Mouse (Mus musculus) G1E (cell line): Measurements from ENCODE around the gene Mef2b.

Source experiments
- CTCF ChIP-seq: IDR thresholded peaks from 2 replicates; pipeline ENCODE4 v1.5.1; 2012; ENCODE audit warnings: low read depth, low read length, inconsistent platforms, mixed read lengths
- GATA1 ChIP-seq: IDR thresholded peaks from 2 replicates; pipeline ENCODE4 v1.6.1; 2012; ENCODE audit warnings: borderline replicate concordance, low read length, inconsistent platforms, mixed read lengths
- GATA2 ChIP-seq: IDR thresholded peaks from 2 replicates; pipeline ENCODE4 v1.6.1; 2012; ENCODE audit warnings: low read depth, low read length, inconsistent platforms, borderline replicate concordance
- POLR2AphosphoS5 ChIP-seq: IDR thresholded peaks from 2 replicates; pipeline ENCODE4 v1.6.1; 2012; ENCODE audit warnings: low read depth, low read length, inconsistent platforms; ENCODE audit not compliant: insufficient replicate concordance

DNA sequence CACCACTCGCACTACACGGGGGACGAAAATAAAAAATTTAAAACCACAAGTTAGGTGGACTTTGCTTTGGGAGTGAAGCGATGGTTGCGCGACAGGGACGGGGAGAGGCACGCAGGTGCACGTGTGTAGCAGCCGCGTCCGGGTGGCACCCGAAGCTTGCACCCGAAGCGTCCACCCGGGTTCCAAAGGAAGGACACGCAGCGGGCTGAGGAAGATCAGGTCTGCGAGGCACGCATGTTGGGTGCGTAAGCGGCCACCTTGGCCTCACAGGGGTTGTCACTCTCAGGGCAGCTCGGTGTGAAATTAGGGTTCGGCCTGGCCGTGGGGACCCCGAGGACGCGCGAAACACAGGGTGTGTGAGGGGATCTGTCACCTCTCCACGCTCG lies 72.2 kb downstream of the Mef2b start:
- no peak for TF ChIP-seq CTCF
- no peak for TF ChIP-seq POLR2AphosphoS5
- no peak for TF ChIP-seq GATA2
- no peak for TF ChIP-seq GATA1
